8 mouse cellular contexts compared by ENCODE assay signal in genomic region chr7:45126844-45127699, GRCm38 (mm10). TPM values are rescaled to one million over a fixed set of nuclear protein-coding genes. Genes with fewer than 3 reads are reported as not detected.
DNase-seq lines count a peak whose midpoint lies in the region; ATAC-seq and TF ChIP-seq lines count a peak whose summit lies in the region.

No protein-coding gene starts in this region.

- peak overlapping the region; percentile 81 for H3K4me2 ChIP-seq in lung, embryonic 15.5 days
- H3K4me2 ChIP-seq in neural tube, embryonic 12.5 days (replicated peaks): peak overlapping the region; percentile 78

- H3K9ac ChIP-seq in lung, embryonic 15.5 days: peak overlapping the region; percentile 99
- H3K9ac ChIP-seq in neural tube, embryonic 12.5 days: peak overlapping the region; percentile 97

- no peaks in the 10 kb centered on the region for H3K9me3 ChIP-seq in lung, embryonic 15.5 days
- H3K9me3 ChIP-seq in neural tube, embryonic 12.5 days: no peaks in the 10 kb centered on the region

- TF ChIP-seq POLR2A in cortical plate, adult 2 months (IDR thresholded peaks at IDR 0.05; ENCODE audit: extremely low read depth, insufficient read depth, low read length): no peak

- H3K27ac ChIP-seq in lung, embryonic 15.5 days: peak overlapping the region; percentile 88
- no peak overlapping the region for H3K27ac ChIP-seq in cortical plate, adult 2 months (ENCODE audit: insufficient read depth, low read length)
- peak overlapping the region; percentile 60; the same call in 1 of the 2 replicates for H3K27ac ChIP-seq in neural tube, embryonic 12.5 days

- peak overlapping the region; percentile 90 for H3K4me3 ChIP-seq in lung, embryonic 15.5 days
- H3K4me3 ChIP-seq in cortical plate, adult 2 months (ENCODE audit: insufficient read depth, low read length): peak overlapping the region; percentile 78; the same call in 1 of the 2 replicates
- peak overlapping the region; percentile 81 for H3K4me3 ChIP-seq in neural tube, embryonic 12.5 days

- no peaks in the 10 kb centered on the region for H3K27me3 ChIP-seq in lung, embryonic 15.5 days
- no peaks in the 10 kb centered on the region for H3K27me3 ChIP-seq in neural tube, embryonic 12.5 days (replicated peaks)

- peaks cover 35% of the 10 kb centered on the region for H3K36me3 ChIP-seq in lung, embryonic 15.5 days
- peaks cover 36% of the 10 kb centered on the region for H3K36me3 ChIP-seq in neural tube, embryonic 12.5 days

- DNase-seq in lung, adult 18-20 months: no peak
- peak; percentile 59 for DNase-seq in induced T-regulatory cell, adult 2 months (ENCODE audit: low read depth)
- no peak for DNase-seq in layer of hippocampus, postnatal 36 days
- DNase-seq in left cerebral cortex, postnatal 10 days (ENCODE audit: extremely low spot score in 1 of 2, low spot score in 2 of 2): no peak
- no peak for DNase-seq in embryo, embryonic 11 days

- H3K4me1 ChIP-seq in lung, embryonic 15.5 days: peaks cover 49% of the 10 kb centered on the region
- 0 out of 2 replicates have a peak, but pooled peaks cover 2% of the 10 kb centered on the region for H3K4me1 ChIP-seq in cortical plate, adult 2 months (ENCODE audit: control insufficient read depth, insufficient read depth, low read length)
- H3K4me1 ChIP-seq in neural tube, embryonic 12.5 days: peaks cover 32% of the 10 kb centered on the region

- ATAC-seq in lung, embryonic 15.5 days (ENCODE audit: borderline replicate concordance, extremely low read depth, low FRiP score, low TSS enrichment): no peak
- no peak for ATAC-seq in neural tube, embryonic 12.5 days (ENCODE audit: low FRiP score, low read depth)

- intact Hi-C loops in left cerebral cortex, postnatal 10 days (cut with DNase I): loop anchor here (5.0 kb wide), 1 partner anchor 45 kb away; no protein-coding TSS in a partner anchor

- no peak for TF ChIP-seq CTCF in cortical plate, adult 2 months (IDR thresholded peaks at IDR 0.05; ENCODE audit: extremely low read depth, insufficient read depth, low read length)

- 21% methylated on average over 21 of the region's 21 CpGs for WGBS in lung, embryonic 15.5 days
- 48% methylated on average over 21 of the region's 21 CpGs for WGBS in neural tube, embryonic 12.5 days

RNA-seq across cellular contexts. Expression of gene Rpl13a, which starts 1.5 kb away (rescaled TPM):
- 1,187 and 1,308 TPM in 2 replicates for polyA plus RNA-seq in lung, embryonic 15.5 days (2015; fragmentation: Nextera tagmentation; extraction: Ambion mirVana)
- 1,470 and 1,570 TPM in 2 replicates for polyA plus RNA-seq in cortical plate, adult 2 months (2012; rRNA removed)
- polyA plus RNA-seq in neural tube, embryonic 12.5 days (2016; fragmentation: Nextera tagmentation; extraction: Ambion mirVana): 974 and 1,017 TPM in 2 replicates
- total RNA-seq in layer of hippocampus, postnatal 36 days (2021): 100 to 1,000 TPM; 788 to 817 TPM
- 100 to 1,000 TPM; 739 TPM for total RNA-seq in left cerebral cortex, postnatal 10 days (2021)

RNA-seq across cellular contexts. Expression of gene Rps11, which starts 2.8 kb away (rescaled TPM):
- polyA plus RNA-seq in lung, embryonic 15.5 days (2015; fragmentation: Nextera tagmentation; extraction: Ambion mirVana): 1,432 and 1,559 TPM in 2 replicates
- polyA plus RNA-seq in cortical plate, adult 2 months (2012; rRNA removed): 361 and 402 TPM in 2 replicates
- 1,089 and 1,117 TPM in 2 replicates for polyA plus RNA-seq in neural tube, embryonic 12.5 days (2016; fragmentation: Nextera tagmentation; extraction: Ambion mirVana)
- total RNA-seq in layer of hippocampus, postnatal 36 days (2021): 100 to 1,000 TPM; 408 to 432 TPM
- 100 to 1,000 TPM; 482 to 530 TPM for total RNA-seq in left cerebral cortex, postnatal 10 days (2021)

RNA-seq across cellular contexts. Expression of gene Gm45713, which starts 9.0 kb away (rescaled TPM):
- polyA plus RNA-seq in lung, embryonic 15.5 days (2015; fragmentation: Nextera tagmentation; extraction: Ambion mirVana): 0.19 and 0.20 TPM in 2 replicates
- polyA plus RNA-seq in cortical plate, adult 2 months (2012; rRNA removed): 0.08 and 0.32 TPM in 2 replicates
- polyA plus RNA-seq in neural tube, embryonic 12.5 days (2016; fragmentation: Nextera tagmentation; extraction: Ambion mirVana): not detected in 2 replicates
- under 1 TPM in 1 of 2 experiments, not detected in 1; 0.50 TPM for total RNA-seq in layer of hippocampus, postnatal 36 days (2021)
- not detected for total RNA-seq in left cerebral cortex, postnatal 10 days (2021)

RNA-seq across cellular contexts. Expression of gene Flt3l, which starts 9.2 kb away (rescaled TPM):
- polyA plus RNA-seq in lung, embryonic 15.5 days (2015; fragmentation: Nextera tagmentation; extraction: Ambion mirVana): 1.5 and 8.3 TPM in 2 replicates
- polyA plus RNA-seq in cortical plate, adult 2 months (2012; rRNA removed): 18.4 and 20.8 TPM in 2 replicates
- polyA plus RNA-seq in neural tube, embryonic 12.5 days (2016; fragmentation: Nextera tagmentation; extraction: Ambion mirVana): 1.0 and 1.3 TPM in 2 replicates
- 10 to 100 TPM in 1 of 2 experiments, 1 to 10 TPM in 1; 7.0 to 10.1 TPM for total RNA-seq in layer of hippocampus, postnatal 36 days (2021)
- total RNA-seq in left cerebral cortex, postnatal 10 days (2021): 1 to 10 TPM; 2.7 to 3.3 TPM

RNA-seq across cellular contexts. Expression of gene Fcgrt, which starts 23.4 kb away (rescaled TPM):
- 73.6 and 83.1 TPM in 2 replicates for polyA plus RNA-seq in lung, embryonic 15.5 days (2015; fragmentation: Nextera tagmentation; extraction: Ambion mirVana)
- 30.7 and 37.0 TPM in 2 replicates for polyA plus RNA-seq in cortical plate, adult 2 months (2012; rRNA removed)
- polyA plus RNA-seq in neural tube, embryonic 12.5 days (2016; fragmentation: Nextera tagmentation; extraction: Ambion mirVana): 14.1 and 15.7 TPM in 2 replicates
- total RNA-seq in layer of hippocampus, postnatal 36 days (2021): 10 to 100 TPM; 16.7 to 18.5 TPM
- 10 to 100 TPM; 16.5 to 18.7 TPM for total RNA-seq in left cerebral cortex, postnatal 10 days (2021)
